Mouse (Mus musculus): Measurements from ENCODE around the gene Zdhhc20. TPM values are rescaled to one million over a fixed set of nuclear protein-coding genes. Genes with fewer than 3 reads are reported as not detected.
A peak's percentile ranks its signal among the peaks of the same experiment; 100 is the strongest.
"Not testable (repeated sequence)": the region's sequence is repeated elsewhere in the genome, so short reads cannot be mapped to it uniquely, and the experiment has no call there.

Zdhhc20 gene
- 10 to 100 TPM; 31.4 to 35.3 TPM for total RNA-seq (2021)
- long read RNA-seq, experiment 1, transcript Zdhhc20-205 (14 exons, 2,179 nt) = major isoform, 9 of 21 reads
- long read RNA-seq, experiment 1, partial matches to known transcripts = 0 of 21 reads
- long read RNA-seq, experiment 1, other reads (novel, unspliced or antisense) = 12 of 21 reads
- long read RNA-seq, experiment 2, full-length matches to known transcripts = 21 of 39 reads
- long read RNA-seq, experiment 2, partial matches to known transcripts = 2 of 39 reads
- long read RNA-seq, experiment 2, other reads (novel, unspliced or antisense) = 16 of 39 reads

GRCm38 (mm10) chr14:57890011-57890842 lies at the start of gene Zdhhc20:
TSS of gene Zdhhc20 (minus strand) at chr14:57890276.
- DNase-seq (ENCODE audit: low spot score in 2 of 2) = peak; percentile 92 to 94

- DNase-seq (ENCODE audit: low spot score in 2 of 2) = no peak
These were observed 47.2 kb upstream of the Zdhhc20 start for GRCm38 (mm10) chr14:57937297-57937696.

GRCm38 (mm10) chr14:57934666-57935065 lies 44.6 kb upstream of the Zdhhc20 start:
- no peak for DNase-seq (ENCODE audit: low spot score in 2 of 2)

- no peak for DNase-seq (ENCODE audit: low spot score in 2 of 2)
These were observed 43.5 kb upstream of the Zdhhc20 start for GRCm38 (mm10) chr14:57933608-57934007.

GRCm38 (mm10) chr14:57932881-57933443 lies 42.9 kb upstream of the Zdhhc20 start:
- no peak for DNase-seq (ENCODE audit: low spot score in 2 of 2)

- no peak for DNase-seq (ENCODE audit: low spot score in 2 of 2)
These were observed 31.5 kb upstream of the Zdhhc20 start for GRCm38 (mm10) chr14:57921428-57922131.

GRCm38 (mm10) chr14:57920568-57921310 lies 30.7 kb upstream of the Zdhhc20 start:
- DNase-seq (ENCODE audit: low spot score in 2 of 2) = no peak

- no peak for DNase-seq (ENCODE audit: low spot score in 2 of 2)
These were observed 29.2 kb upstream of the Zdhhc20 start for GRCm38 (mm10) chr14:57919148-57919875.

- no peak for DNase-seq (ENCODE audit: low spot score in 2 of 2)
These were observed 25.3 kb upstream of the Zdhhc20 start for GRCm38 (mm10) chr14:57915341-57915740.

GRCm38 (mm10) chr14:57912211-57913007 lies 22.3 kb upstream of the Zdhhc20 start:
- not testable (repeated sequence) for DNase-seq (ENCODE audit: low spot score in 2 of 2)

GRCm38 (mm10) chr14:57911787-57912186 lies 21.7 kb upstream of the Zdhhc20 start:
- DNase-seq (ENCODE audit: low spot score in 2 of 2) = not testable (repeated sequence)

- no peak for DNase-seq (ENCODE audit: low spot score in 2 of 2)
These were observed 21.2 kb upstream of the Zdhhc20 start for GRCm38 (mm10) chr14:57911316-57911715.

- peak; percentile 77 to 86 for DNase-seq (ENCODE audit: low spot score in 2 of 2)
These were observed 20.5 kb upstream of the Zdhhc20 start for GRCm38 (mm10) chr14:57910501-57911068.

- DNase-seq (ENCODE audit: low spot score in 2 of 2) = no peak
These were observed 19.2 kb upstream of the Zdhhc20 start for GRCm38 (mm10) chr14:57909297-57909696.

GRCm38 (mm10) chr14:57908431-57908830 lies 18.4 kb upstream of the Zdhhc20 start:
- DNase-seq (ENCODE audit: low spot score in 2 of 2) = no peak

GRCm38 (mm10) chr14:57901998-57902397 lies 11.9 kb upstream of the Zdhhc20 start:
- DNase-seq (ENCODE audit: low spot score in 2 of 2) = no peak

- DNase-seq (ENCODE audit: low spot score in 2 of 2) = no peak
These were observed 6.8 kb upstream of the Zdhhc20 start for GRCm38 (mm10) chr14:57896882-57897281.

- not testable (repeated sequence) for DNase-seq (ENCODE audit: low spot score in 2 of 2)
These were observed 6.2 kb upstream of the Zdhhc20 start for GRCm38 (mm10) chr14:57896088-57896871.
